In genomic region chr14:101327421-101327820, GRCm38 (mm10) we compare ENCODE assay signal across 13 mouse cellular contexts.
DNase-seq lines count a peak whose midpoint lies in the region; ATAC-seq lines count a peak whose summit lies in the region.
"Had no signal": no experiment of that assay in that cellular context is flagged by ENCODE, and none has a peak within 500 bp of the region (broad histone marks: within the 10 kb centered on the region; RNA-seq: fewer than 3 reads in every experiment).

No protein-coding gene starts in this region.

- no peaks in the 10 kb centered on the region for H3K27me3 ChIP-seq in forebrain, embryonic 12.5 days
- no peaks in the 10 kb centered on the region for H3K27me3 ChIP-seq in midbrain, embryonic 13.5 days
- no peaks in the 10 kb centered on the region for H3K27me3 ChIP-seq in intestine, embryonic 15.5 days (replicated peaks)

- H3K9ac ChIP-seq in forebrain, embryonic 12.5 days: no peak overlapping the region
- H3K9ac ChIP-seq in midbrain, embryonic 13.5 days (replicated peaks): no peak overlapping the region
- no peak overlapping the region for H3K9ac ChIP-seq in intestine, embryonic 15.5 days

- no peak overlapping the region for H3K4me2 ChIP-seq in forebrain, embryonic 12.5 days
- no peak overlapping the region for H3K4me2 ChIP-seq in midbrain, embryonic 13.5 days (replicated peaks)
- H3K4me2 ChIP-seq in intestine, embryonic 15.5 days (replicated peaks): no peak overlapping the region

- peak; percentile 3 for DNase-seq in adrenal gland, adult 8-10 months
- peak; percentile 37 for DNase-seq in adrenal gland, postnatal 25 days
- DNase-seq in heart, postnatal 36 days: no peak
- DNase-seq in heart, adult 8-10 months (ENCODE audit: low spot score): no peak
- DNase-seq: heart, adult 18-20 months; lung, adult 2 months had no signal

- 0 out of 2 replicates have a peak overlapping the region, but pooled peaks have one; percentile 25 for H3K27ac ChIP-seq in forebrain, embryonic 12.5 days
- H3K27ac ChIP-seq in midbrain, embryonic 13.5 days: 0 out of 2 replicates have a peak overlapping the region, but pooled peaks have one; percentile 21
- no peak overlapping the region for H3K27ac ChIP-seq in intestine, embryonic 15.5 days

- no peak overlapping the region for H3K4me3 ChIP-seq in forebrain, embryonic 12.5 days (replicated peaks)
- no peak overlapping the region for H3K4me3 ChIP-seq in midbrain, embryonic 13.5 days (replicated peaks)
- H3K4me3 ChIP-seq in intestine, embryonic 15.5 days (replicated peaks): no peak overlapping the region
- H3K4me3 ChIP-seq: myocyte had no signal

- ATAC-seq in forebrain, embryonic 12.5 days (ENCODE audit: low FRiP score): peak; percentile 53; the same call in 1 of the 2 replicates
- ATAC-seq in midbrain, embryonic 13.5 days: peak; percentile 80
- ATAC-seq in intestine, embryonic 15.5 days: no peak
- no peak for ATAC-seq in megakaryocyte-erythroid progenitor cell, adult 5-6 weeks (replicated peaks; ENCODE audit: low FRiP score, low TSS enrichment, poor library complexity, severe bottlenecking)
- ATAC-seq: inflammation-experienced regulatory T-cells, adult 6 months had no signal

- WGBS in forebrain, embryonic 12.5 days: 64% methylated on average over 6 of the region's 6 CpGs
- WGBS in midbrain, embryonic 13.5 days: 46% methylated on average over 6 of the region's 6 CpGs
- 80% methylated on average over 6 of the region's 6 CpGs for WGBS in intestine, embryonic 15.5 days

- peaks cover 17% of the 10 kb centered on the region for H3K4me1 ChIP-seq in forebrain, embryonic 12.5 days
- peaks cover 15% of the 10 kb centered on the region for H3K4me1 ChIP-seq in midbrain, embryonic 13.5 days (replicated peaks)
- no peaks in the 10 kb centered on the region for H3K4me1 ChIP-seq in intestine, embryonic 15.5 days (replicated peaks)

- no peaks in the 10 kb centered on the region for H3K9me3 ChIP-seq in forebrain, embryonic 12.5 days
- H3K9me3 ChIP-seq in midbrain, embryonic 13.5 days: no peaks in the 10 kb centered on the region
- H3K9me3 ChIP-seq in intestine, embryonic 15.5 days: no peaks in the 10 kb centered on the region

- H3K36me3 ChIP-seq in forebrain, embryonic 12.5 days (replicated peaks): no peaks in the 10 kb centered on the region
- no peaks in the 10 kb centered on the region for H3K36me3 ChIP-seq in midbrain, embryonic 13.5 days
- no peaks in the 10 kb centered on the region for H3K36me3 ChIP-seq in intestine, embryonic 15.5 days
- H3K36me3 ChIP-seq: G1E had no signal

- intact Hi-C loops in heart, postnatal 36 days (cut with DNase I): no loop called here

Comparison
In these comparisons a context has a peak if more than half of its experiments do, and no peak if none do; other contexts are left out.
1. DNase-seq: peak in adrenal gland, adult 8-10 months (single experiment) and adrenal gland, postnatal 25 days (single experiment); none in heart, postnatal 36 days (0 of 2) and heart, adult 8-10 months (single experiment).
2. ATAC-seq: peak in forebrain, embryonic 12.5 days (single experiment) and midbrain, embryonic 13.5 days (single experiment); none in intestine, embryonic 15.5 days (single experiment) and megakaryocyte-erythroid progenitor cell, adult 5-6 weeks (single experiment).